Mouse (Mus musculus) stomach, embryonic 14.5 days (tissue): ENCODE measurements at regions not wholly inside any gene's neighbourhood (a gene's known extent, or its start where the extent isn't known, plus 50 kb on each side); places are given as distances from the start of the nearest gene placed in this dataset.

Experiments
- ATAC-seq: fragments of 200-750 bp; cut with Nextera tagmentation; 2 replicates; pipeline ENCODE4 v1.8.0; 2017; ENCODE audit warnings: low read depth, moderate TSS enrichment; ENCODE audit not compliant: insufficient number of reproducible peaks, insufficient read depth, low FRiP score
- H3K27ac ChIP-seq: fragments of 300-500 bp; sonication (generic); 2 replicates; pipeline ENCODE4 v1.5.1; 2014; ENCODE audit warnings: mild to moderate bottlenecking, low read length, moderate library complexity, mixed read lengths
- H3K27me3 ChIP-seq: fragments of 300-500 bp; sonication (generic); 2 replicates; pipeline ENCODE4 v1.6.1; 2014; ENCODE audit warnings: low read length, control low read depth, mixed read lengths; ENCODE audit not compliant: control insufficient read depth, insufficient read depth
- H3K36me3 ChIP-seq: fragments of 300-500 bp; sonication (generic); 2 replicates; pipeline ENCODE4 v1.6.1; 2014; ENCODE audit warnings: mild to moderate bottlenecking, control low read depth, low read length, moderate library complexity, mixed read lengths; ENCODE audit not compliant: control insufficient read depth, insufficient read depth
- H3K4me1 ChIP-seq: fragments of 300-500 bp; sonication (generic); 2 replicates; pipeline ENCODE4 v1.6.1; 2014; ENCODE audit warnings: low read length, control low read depth, mixed read lengths; ENCODE audit not compliant: control insufficient read depth, insufficient read depth
- H3K4me2 ChIP-seq: fragments of 300-500 bp; sonication (generic); replicated peaks from 2 replicates; pipeline ENCODE4 v1.6.1; 2014; ENCODE audit warnings: low read depth, low read length, control low read depth
- H3K4me3 ChIP-seq: fragments of 300-500 bp; sonication (generic); 2 replicates; pipeline ENCODE4 v1.5.1; 2014; ENCODE audit warnings: low read depth, low read length, control low read depth
- H3K9ac ChIP-seq: fragments of 300-500 bp; sonication (generic); replicated peaks from 2 replicates; pipeline ENCODE4 v1.6.1; 2014; ENCODE audit warnings: low read depth, mild to moderate bottlenecking, control low read depth, low read length, moderate library complexity, mixed read lengths
- H3K9me3 ChIP-seq: fragments of 300-500 bp; sonication (generic); 2 replicates; pipeline ENCODE4 v1.6.1; 2016; ENCODE audit warnings: low read depth, low read length, control low read depth; ENCODE audit not compliant: control insufficient read depth
- WGBS: fragments of 180-500 bp; shearing (Covaris S2); extraction: QIAGEN DNeasy Blood & Tissue Kit; methylation state at CpG from one replicate; pipeline ENCODE4 v1.1.7; 2014; 5-methylcytosine and 5-hydroxymethylcytosine counted together

DNA sequence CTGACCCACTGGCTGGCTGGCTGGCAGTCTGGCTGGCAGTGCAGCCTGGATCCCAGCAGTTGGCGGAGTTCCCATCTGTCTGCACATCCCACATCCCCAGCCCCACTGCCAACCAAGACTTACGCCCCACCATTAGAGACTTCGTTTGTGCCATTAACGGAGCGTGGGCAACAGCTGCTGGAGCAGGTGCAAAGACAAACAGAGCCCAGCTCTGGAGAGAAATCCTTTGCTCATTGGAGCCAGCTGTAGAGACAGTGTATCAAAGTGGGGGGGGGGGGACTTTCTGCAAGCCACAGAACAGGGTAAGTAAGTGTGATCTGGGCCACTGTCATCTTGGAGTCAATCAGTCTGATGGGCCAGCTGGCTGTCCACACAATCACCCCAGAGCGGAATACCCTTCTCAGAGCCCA lies 52.3 kb downstream of the Rplp1 start:
- no peak for ATAC-seq
- H3K36me3 ChIP-seq = no peaks in the 10 kb centered on the region
- peaks cover 4% of the 10 kb centered on the region; the same call in 1 of the 2 replicates for H3K4me1 ChIP-seq
- no peak overlapping the region for H3K9ac ChIP-seq
- WGBS = 74% methylated on average over 6 of the region's 6 CpGs
- H3K4me3 ChIP-seq = no peak overlapping the region
- no peaks in the 10 kb centered on the region; the same call in 1 of the 2 replicates for H3K9me3 ChIP-seq
- no peak overlapping the region for H3K27ac ChIP-seq
- H3K4me2 ChIP-seq = no peak overlapping the region
- no peaks in the 10 kb centered on the region for H3K27me3 ChIP-seq

DNA sequence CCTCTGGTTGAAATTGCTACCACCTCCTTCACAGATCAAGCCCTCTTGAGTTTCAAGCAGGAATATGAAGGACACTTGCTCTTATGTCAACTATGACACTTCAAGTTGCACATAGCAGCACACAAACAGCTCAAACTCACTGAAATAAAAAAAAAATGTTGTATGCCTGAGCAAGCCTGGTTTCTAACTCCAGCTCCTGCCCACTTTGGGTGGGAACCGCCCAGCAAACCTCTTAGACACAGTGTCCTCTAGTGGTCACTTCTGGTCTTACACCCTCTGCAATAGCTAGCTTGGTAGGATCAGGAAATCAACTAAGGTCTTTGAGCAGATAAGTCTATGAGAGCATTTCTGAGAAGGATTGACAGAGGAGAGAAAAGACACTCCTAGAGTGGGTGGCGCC lies 54.2 kb downstream of the Rplp1 start:
- no peaks in the 10 kb centered on the region for H3K36me3 ChIP-seq
- H3K4me3 ChIP-seq = no peak overlapping the region
- 18% methylated on average over 2 of the region's 2 CpGs for WGBS
- no peak overlapping the region for H3K4me2 ChIP-seq
- ATAC-seq = no peak
- H3K9ac ChIP-seq = no peak overlapping the region
- no peak overlapping the region for H3K27ac ChIP-seq
- H3K9me3 ChIP-seq = no peaks in the 10 kb centered on the region
- no peaks in the 10 kb centered on the region for H3K27me3 ChIP-seq
- peaks cover 4% of the 10 kb centered on the region; the same call in 1 of the 2 replicates for H3K4me1 ChIP-seq

DNA sequence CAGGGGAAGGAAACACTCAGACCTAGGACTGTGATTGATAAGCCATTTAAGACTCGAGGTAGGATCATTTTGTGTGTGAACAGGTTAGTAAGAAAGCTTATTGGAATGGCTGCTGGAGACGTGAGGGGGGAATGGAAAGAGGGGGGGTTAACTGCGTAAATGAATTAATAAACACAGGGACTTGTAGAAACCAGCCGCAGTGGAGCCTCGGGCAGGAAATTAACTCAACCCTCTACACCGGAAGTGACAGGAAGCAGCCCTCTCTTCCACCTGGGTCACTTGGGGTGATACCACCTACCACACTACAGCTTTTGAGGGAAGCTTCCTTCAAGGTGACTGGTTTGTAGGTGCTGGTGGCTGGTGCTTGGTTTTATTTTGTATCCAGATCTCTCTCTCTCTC lies 54.9 kb downstream of the Rplp1 start:
- Histone ChIP-seq H3K9me3 (no peaks in the 10 kb centered on the region), H3K4me3 (no peak overlapping the region), H3K4me1 (peaks cover 4% of the 10 kb centered on the region; the same call in 1 of the 2 replicates), H3K4me2 (no peak overlapping the region), H3K27ac (no peak overlapping the region), H3K9ac (no peak overlapping the region), H3K27me3 (no peaks in the 10 kb centered on the region), H3K36me3 (no peaks in the 10 kb centered on the region)
- no peak for ATAC-seq
- WGBS = 18% methylated on average over 6 of the region's 6 CpGs

DNA sequence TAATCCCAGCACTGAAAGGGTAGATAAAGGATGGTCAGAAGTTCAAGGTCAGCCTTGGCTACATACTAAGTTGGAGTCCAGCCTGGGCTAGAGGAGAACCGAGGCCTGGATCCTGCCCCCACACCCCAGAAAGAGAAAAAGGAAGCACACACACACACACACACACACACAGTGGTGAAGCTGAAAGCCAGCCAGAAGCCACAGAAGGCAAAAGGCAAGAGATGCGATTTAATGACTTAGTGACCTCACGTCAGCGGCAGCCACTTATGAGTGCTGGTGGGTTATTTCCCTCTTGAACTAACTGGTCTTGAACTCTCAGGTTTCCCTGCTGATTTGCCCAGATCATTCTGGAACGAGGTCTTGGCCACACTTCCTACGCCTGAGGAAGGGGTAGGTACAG lies 56.5 kb downstream of the Rplp1 start:
- ATAC-seq = no peak

DNA sequence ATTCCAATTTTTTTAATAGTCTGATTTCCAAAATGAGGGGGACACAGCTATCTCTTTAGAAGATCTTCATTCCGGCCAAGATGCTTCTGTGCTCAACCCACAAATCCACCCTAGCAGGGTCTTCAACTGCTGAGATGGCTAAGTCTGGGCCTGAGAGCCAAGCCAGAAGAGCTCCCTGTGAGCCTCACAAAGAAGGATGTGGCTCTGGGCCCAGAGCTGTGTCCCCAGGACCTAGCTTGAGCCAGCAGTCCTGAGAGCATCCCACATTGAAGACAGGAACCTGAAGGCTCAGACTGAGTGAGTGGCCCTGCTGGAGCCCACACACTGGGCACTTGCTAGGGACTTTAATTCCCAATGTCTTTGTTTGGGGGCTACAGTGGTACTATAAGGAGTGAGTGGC lies 57.7 kb downstream of the Rplp1 start:
- Histone ChIP-seq H3K4me1 (peaks cover 4% of the 10 kb centered on the region; the same call in 1 of the 2 replicates), H3K9me3 (no peaks in the 10 kb centered on the region), H3K9ac (no peak overlapping the region), H3K4me2 (no peak overlapping the region), H3K4me3 (no peak overlapping the region), H3K36me3 (no peaks in the 10 kb centered on the region), H3K27me3 (no peaks in the 10 kb centered on the region), H3K27ac (no peak overlapping the region)
- 88% methylated on average over 1 of the region's 1 CpGs for WGBS
- ATAC-seq = no peak

More for the DNA sequence above, 56.5 kb downstream of the Rplp1 start:
- Histone ChIP-seq H3K9ac (no peak overlapping the region), H3K27me3 (no peaks in the 10 kb centered on the region), H3K4me2 (no peak overlapping the region), H3K9me3 (no peaks in the 10 kb centered on the region), H3K36me3 (no peaks in the 10 kb centered on the region), H3K27ac (no peak overlapping the region), H3K4me3 (no peak overlapping the region), H3K4me1 (peaks cover 4% of the 10 kb centered on the region; the same call in 1 of the 2 replicates)
- 84% methylated on average over 6 of the region's 6 CpGs for WGBS

DNA sequence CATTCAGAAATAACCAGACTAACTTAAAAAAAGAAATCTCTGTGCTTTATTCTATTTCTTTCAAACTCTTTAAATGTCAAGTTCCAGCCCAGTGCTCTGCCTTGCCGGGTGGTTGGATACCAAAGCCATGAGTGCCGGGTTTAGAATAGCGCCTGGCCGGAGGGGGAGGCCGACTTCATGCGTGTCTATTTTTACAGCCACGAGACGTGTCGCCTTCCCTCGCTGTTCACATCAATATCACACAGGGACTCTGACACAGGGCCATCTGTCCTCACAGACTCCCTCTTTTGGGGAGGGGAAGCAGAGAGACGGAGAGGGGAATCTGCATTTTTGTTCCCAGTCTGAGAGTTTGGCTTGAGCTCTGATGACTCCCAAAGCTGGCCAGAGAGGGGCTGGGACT lies 58.7 kb downstream of the Rplp1 start:
- Histone ChIP-seq H3K27me3 (no peaks in the 10 kb centered on the region), H3K4me3 (no peak overlapping the region), H3K4me2 (no peak overlapping the region), H3K36me3 (no peaks in the 10 kb centered on the region), H3K9ac (no peak overlapping the region), H3K9me3 (no peaks in the 10 kb centered on the region), H3K4me1 (peaks cover 4% of the 10 kb centered on the region; the same call in 1 of the 2 replicates), H3K27ac (no peak overlapping the region)
- whole genome bisulfite sequencing = 77% methylated on average over 11 of the region's 11 CpGs
- no peak for ATAC-seq

DNA sequence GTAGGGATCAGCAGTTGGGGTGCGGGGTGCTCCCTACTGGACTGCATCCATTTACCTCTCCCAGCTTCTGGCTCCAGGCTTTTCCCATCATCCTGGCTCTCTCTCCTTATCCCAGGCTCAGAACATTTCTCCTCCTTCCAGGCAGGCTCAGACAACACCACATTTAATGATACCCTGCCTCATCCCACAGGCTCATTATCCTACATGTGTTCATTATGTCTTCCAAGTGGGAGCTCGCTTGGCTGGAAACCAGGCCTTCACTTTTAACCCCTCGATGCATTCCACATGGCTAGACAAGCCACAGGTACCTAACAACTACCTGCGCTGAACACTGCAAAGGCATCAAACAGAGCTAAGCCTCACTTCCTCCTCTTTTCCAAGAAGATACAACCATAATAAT lies 60.5 kb downstream of the Rplp1 start:
- ATAC-seq = no peak
- 80% methylated on average over 4 of the region's 4 CpGs for WGBS
- no peak overlapping the region for H3K4me2 ChIP-seq

DNA sequence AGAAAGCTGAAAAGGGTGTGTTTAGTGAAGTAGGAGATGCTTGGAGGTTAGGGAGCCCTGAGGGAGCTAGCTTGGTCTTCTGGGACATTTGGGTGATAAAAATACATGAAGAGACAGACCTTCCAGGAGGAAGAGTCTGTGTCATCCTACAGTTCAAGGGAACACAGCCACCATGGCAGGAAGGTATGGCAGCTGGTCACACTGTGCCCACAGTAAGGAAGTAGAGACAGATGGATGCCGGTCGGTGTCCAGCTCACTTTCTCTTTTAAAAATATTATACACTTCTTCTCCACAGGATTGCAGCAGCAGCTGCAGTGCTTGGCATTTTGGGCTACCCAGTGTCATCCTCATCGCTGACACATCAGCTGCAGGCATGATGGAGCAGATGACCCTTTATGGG lies 63.0 kb downstream of the Rplp1 start:
- no peak overlapping the region for H3K27ac ChIP-seq
- H3K4me3 ChIP-seq = no peak overlapping the region
- no peak for ATAC-seq
- no peak overlapping the region for H3K9ac ChIP-seq
- H3K4me2 ChIP-seq = no peak overlapping the region
- WGBS = 94% methylated on average over 3 of the region's 3 CpGs
- no peaks in the 10 kb centered on the region for H3K4me1 ChIP-seq
- H3K9me3 ChIP-seq = no peaks in the 10 kb centered on the region
- H3K36me3 ChIP-seq = no peaks in the 10 kb centered on the region
- no peaks in the 10 kb centered on the region for H3K27me3 ChIP-seq

More for the DNA sequence above, 60.5 kb downstream of the Rplp1 start:
- Histone ChIP-seq H3K4me1 (no peaks in the 10 kb centered on the region), H3K4me3 (no peak overlapping the region), H3K9ac (no peak overlapping the region), H3K27ac (no peak overlapping the region), H3K9me3 (no peaks in the 10 kb centered on the region), H3K36me3 (no peaks in the 10 kb centered on the region), H3K27me3 (no peaks in the 10 kb centered on the region)

DNA sequence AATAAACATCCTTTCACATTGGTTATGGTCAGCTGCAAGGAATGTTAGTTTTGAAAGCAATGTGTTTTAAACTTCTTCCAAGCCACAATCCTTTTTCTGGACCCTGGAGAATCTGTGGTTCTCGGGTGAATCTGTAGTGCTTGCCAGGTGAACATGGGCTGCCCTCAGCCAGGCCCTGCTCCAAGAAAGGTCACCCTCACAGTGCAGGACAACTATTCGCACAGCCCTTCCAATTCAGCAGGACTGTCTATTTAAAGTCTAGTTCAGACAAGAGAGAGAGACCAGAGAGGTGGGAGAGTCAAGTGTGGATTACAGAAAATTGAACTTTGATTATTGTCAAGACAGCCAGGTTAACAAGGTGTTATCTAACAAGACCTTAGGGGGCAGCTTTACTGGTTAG lies 65.9 kb downstream of the Rplp1 start:
- WGBS = 61% methylated on average over 2 of the region's 2 CpGs
- Histone ChIP-seq H3K9ac (no peak overlapping the region), H3K27ac (no peak overlapping the region), H3K4me1 (no peaks in the 10 kb centered on the region), H3K4me3 (no peak overlapping the region), H3K4me2 (no peak overlapping the region), H3K27me3 (no peaks in the 10 kb centered on the region), H3K9me3 (no peaks in the 10 kb centered on the region), H3K36me3 (no peaks in the 10 kb centered on the region)
- ATAC-seq = no peak
